Mouse (Mus musculus): ENCODE measurements around the gene Cfap57.
"Not testable (repeated sequence)": the region's sequence is repeated elsewhere in the genome, so short reads cannot be mapped to it uniquely, and the experiment has no call there.

GRCm38 (mm10) chr4:118507171-118507570 lies 113.4 kb downstream of the Cfap57 start:
- TF ChIP-seq POLR2A (IDR thresholded peaks at IDR 0.05; ENCODE audit: borderline replicate concordance, extremely low read depth, low read depth, low read length); CTCF (IDR thresholded peaks at IDR 0.05; ENCODE audit: insufficient read depth, low read length): not testable (repeated sequence)

Measured in lung, adult 2 months (tissue).